Mouse (Mus musculus): ENCODE measurements around the gene Fam110a.

- TF ChIP-seq CTCF (IDR thresholded peaks at IDR 0.05; ENCODE audit: borderline replicate concordance, insufficient read depth, low read length), result peak; percentile 95
- no peak for TF ChIP-seq POLR2A (IDR thresholded peaks at IDR 0.05; ENCODE audit: low read depth, low read length)
These were observed 27.8 kb upstream of the Fam110a start for GRCm38 (mm10) chr2:152007783-152008182.

Data from embryonic fibroblast, embryonic 13.5 days (primary cell).